26 mouse cellular contexts compared by ENCODE assay signal in genomic region chr13:94185631-94186030, GRCm38 (mm10).
"Had no signal": no experiment of that assay in that cellular context is flagged by ENCODE, and none has a peak within 500 bp of the region (broad histone marks: within the 10 kb centered on the region; RNA-seq: fewer than 3 reads in every experiment).

No protein-coding gene starts in this region.

- H3K4me3 ChIP-seq: embryonic facial prominence, embryonic 12.5 days; embryonic facial prominence, embryonic 15.5 days; erythroblast, embryonic 14.5 days; forebrain, embryonic 10.5 days; forebrain, embryonic 12.5 days; forebrain, embryonic 13.5 days; forebrain, embryonic 15.5 days; heart, adult 2 months; heart, embryonic 10.5 days had no signal

- H3K36me3 ChIP-seq: embryonic facial prominence, embryonic 12.5 days; embryonic facial prominence, embryonic 15.5 days; forebrain, embryonic 12.5 days; forebrain, embryonic 15.5 days; heart, embryonic 10.5 days had no signal

- H3K27ac ChIP-seq: embryonic facial prominence, embryonic 12.5 days; forebrain, embryonic 10.5 days; forebrain, embryonic 12.5 days; forebrain, embryonic 13.5 days; forebrain, embryonic 15.5 days; heart, adult 2 months; heart, embryonic 10.5 days had no signal

- H3K9me3 ChIP-seq: embryonic facial prominence, embryonic 12.5 days; embryonic facial prominence, embryonic 15.5 days; forebrain, embryonic 10.5 days; forebrain, embryonic 12.5 days; forebrain, embryonic 13.5 days; forebrain, embryonic 15.5 days; heart, embryonic 10.5 days had no signal

- ATAC-seq: forebrain, embryonic 13.5 days; forebrain, embryonic 14.5 days; forebrain, embryonic 15.5 days; forebrain, embryonic 16.5 days had no signal

- H3K9ac ChIP-seq: embryonic facial prominence, embryonic 12.5 days; embryonic facial prominence, embryonic 15.5 days; forebrain, embryonic 12.5 days; forebrain, embryonic 13.5 days; forebrain, embryonic 15.5 days; forebrain, postnatal 0 days had no signal

- H3K27me3 ChIP-seq: embryonic facial prominence, embryonic 12.5 days; embryonic facial prominence, embryonic 15.5 days; forebrain, embryonic 13.5 days; forebrain, embryonic 15.5 days had no signal

- DNase-seq: cerebellum, adult 2 months; cerebellum, adult 8-10 months; cerebellum, adult 9-10 months; cerebellum, adult 9-11 months; cerebellum, postnatal 10 days; cerebellum, postnatal 14 days; cerebellum, postnatal 25 days; cerebellum, postnatal 36 days; embryo, embryonic 11 days; forebrain, postnatal 0 days; gastrocnemius, postnatal 10 days; gastrocnemius, postnatal 14 days; gastrocnemius, postnatal 25 days; heart, adult 18-20 months; heart, adult 2 months had no signal

- H3K4me2 ChIP-seq: embryonic facial prominence, embryonic 12.5 days; embryonic facial prominence, embryonic 15.5 days; forebrain, embryonic 12.5 days; forebrain, embryonic 13.5 days; forebrain, embryonic 15.5 days; heart, embryonic 11.5 days had no signal
